Mouse (Mus musculus): ENCODE data around the gene Nxn. TPM values are rescaled to one million over a fixed set of nuclear protein-coding genes. Genes with fewer than 3 reads are reported as not detected.

The Nxn gene
- total RNA-seq, 2 experiments from 2014 or later = 11.6 to 12.2 TPM

- Histone ChIP-seq H3K4me3 (no peak overlapping the region), H3K27ac (no peak overlapping the region)
- DNase-seq (ENCODE audit: low spot score in 2 of 2) = no peak
- TF ChIP-seq CTCF (conservative IDR thresholded peaks at IDR 0.05) = no peak
These were observed 104.1 kb downstream of the Nxn start for GRCm38 (mm10) chr11:76294836-76295235.

DNA sequence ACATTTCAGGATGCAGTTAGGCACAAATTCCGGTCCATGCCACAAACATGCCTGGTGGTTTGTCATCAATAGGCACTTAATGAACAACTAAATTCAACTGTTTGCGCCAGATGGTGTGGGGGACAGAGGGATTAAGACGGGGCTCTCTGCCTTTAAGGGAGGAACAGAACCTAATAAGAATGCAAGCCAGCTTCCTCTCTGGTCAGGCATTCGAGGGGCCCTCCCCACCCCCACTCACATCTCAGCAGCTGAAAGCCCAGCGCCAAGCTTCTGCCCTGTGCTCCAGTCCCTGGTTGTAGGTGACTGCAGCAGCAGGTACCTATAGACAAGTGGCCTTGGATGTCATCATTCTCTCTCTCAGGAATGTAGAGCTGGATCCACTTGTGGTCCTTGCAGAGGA is 104.9 kb downstream of the Nxn start:
- no peak overlapping the region for H3K4me3 ChIP-seq
- H3K27ac ChIP-seq = no peak overlapping the region
- DNase-seq (ENCODE audit: low spot score in 2 of 2) = no peak
- no peak for TF ChIP-seq CTCF (conservative IDR thresholded peaks at IDR 0.05)

GRCm38 (mm10) chr11:76292831-76293230 is 106.1 kb downstream of the Nxn start:
- Histone ChIP-seq H3K27ac (peak overlapping the region; percentile 11; the same call in 1 of the 2 replicates), H3K4me3 (no peak overlapping the region)
- TF ChIP-seq CTCF (conservative IDR thresholded peaks at IDR 0.05) = no peak
- DNase-seq (ENCODE audit: low spot score in 2 of 2) = no peak

- TF ChIP-seq CTCF (conservative IDR thresholded peaks at IDR 0.05) = no peak
- Histone ChIP-seq H3K4me3 (no peak overlapping the region), H3K27ac (peak overlapping the region; percentile 11; the same call in 1 of the 2 replicates)
- no peak for DNase-seq (ENCODE audit: low spot score in 2 of 2)
These were observed 106.5 kb downstream of the Nxn start for GRCm38 (mm10) chr11:76292398-76292797.

- DNase-seq (ENCODE audit: low spot score in 2 of 2) = no peak
- TF ChIP-seq CTCF (conservative IDR thresholded peaks at IDR 0.05) = no peak
- Histone ChIP-seq H3K27ac (no peak overlapping the region; the same call in 1 of the 2 replicates), H3K4me3 (no peak overlapping the region)
These were observed 107.0 kb downstream of the Nxn start for GRCm38 (mm10) chr11:76291960-76292359.

GRCm38 (mm10) chr11:76290367-76290766 is 108.6 kb downstream of the Nxn start:
- no peak overlapping the region for H3K27ac ChIP-seq
- TF ChIP-seq CTCF (conservative IDR thresholded peaks at IDR 0.05) = no peak

DNA sequence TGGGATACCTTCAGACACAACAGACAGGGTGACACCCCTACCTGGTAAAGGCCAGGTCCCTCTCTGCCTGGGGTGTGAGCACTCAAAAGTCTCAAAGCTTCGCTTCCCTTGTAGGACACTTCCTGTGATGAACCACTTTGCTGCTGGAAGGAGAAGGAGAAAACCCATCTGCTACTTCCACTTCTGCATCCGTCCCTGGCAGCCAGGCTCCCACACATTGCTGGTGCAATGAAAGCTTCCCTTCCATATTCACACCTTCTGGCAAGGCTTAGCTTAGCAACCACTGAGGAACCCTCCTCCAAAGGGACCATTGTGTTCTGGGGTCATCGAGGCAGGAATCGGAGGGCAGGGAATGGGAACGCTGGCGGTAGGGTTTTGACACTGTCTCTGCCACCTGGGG is 110.3 kb downstream of the Nxn start:
- H3K4me3 ChIP-seq = no peak overlapping the region
- no peak for TF ChIP-seq CTCF (conservative IDR thresholded peaks at IDR 0.05)
- DNase-seq (ENCODE audit: low spot score in 2 of 2) = no peak
- no peak overlapping the region for H3K27ac ChIP-seq

More at GRCm38 (mm10) chr11:76290367-76290766, 108.6 kb downstream of the Nxn start:
- H3K4me3 ChIP-seq = no peak overlapping the region
- peak; percentile 62 for DNase-seq (ENCODE audit: low spot score in 2 of 2)

- no peak for DNase-seq (ENCODE audit: low spot score in 2 of 2)
- H3K27ac ChIP-seq = no peak overlapping the region
- no peak for TF ChIP-seq CTCF (conservative IDR thresholded peaks at IDR 0.05)
- no peak overlapping the region for H3K4me3 ChIP-seq
These were observed 111.6 kb downstream of the Nxn start for GRCm38 (mm10) chr11:76287301-76287700.

- DNase-seq (ENCODE audit: low spot score in 2 of 2) = no peak
- Histone ChIP-seq H3K4me3 (no peak overlapping the region), H3K27ac (no peak overlapping the region)
- no peak for TF ChIP-seq CTCF (conservative IDR thresholded peaks at IDR 0.05)
These were observed 112.3 kb downstream of the Nxn start for GRCm38 (mm10) chr11:76286534-76287126.

GRCm38 (mm10) chr11:76285431-76286075 is 113.4 kb downstream of the Nxn start:
- no peak for DNase-seq (ENCODE audit: low spot score in 2 of 2)
- Histone ChIP-seq H3K4me3 (no peak overlapping the region), H3K27ac (no peak overlapping the region)
- TF ChIP-seq CTCF (conservative IDR thresholded peaks at IDR 0.05) = no peak

GRCm38 (mm10) chr11:76283841-76284240 is 115.1 kb downstream of the Nxn start:
- DNase-seq (ENCODE audit: low spot score in 2 of 2) = no peak
- no peak for TF ChIP-seq CTCF (conservative IDR thresholded peaks at IDR 0.05)
- Histone ChIP-seq H3K4me3 (no peak overlapping the region), H3K27ac (no peak overlapping the region)

DNA sequence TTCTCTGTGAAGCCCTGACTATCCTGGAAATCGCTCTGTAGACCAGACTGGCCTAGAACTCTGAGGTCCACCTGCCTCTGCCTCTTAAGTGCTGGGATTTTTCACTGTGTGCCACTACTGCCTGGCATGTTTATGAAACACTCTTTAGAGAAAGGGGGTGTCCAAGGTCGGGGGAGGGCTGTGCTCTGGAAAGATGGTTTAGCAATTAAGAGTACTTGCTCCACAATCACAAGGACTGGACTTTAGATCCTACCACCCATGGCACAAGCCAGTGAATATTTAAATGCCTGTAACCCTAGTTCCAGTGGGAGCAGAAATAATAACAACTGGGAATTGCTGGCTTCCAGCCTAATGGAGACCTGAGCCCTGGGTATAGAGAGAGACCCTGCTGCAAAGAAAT is 119.0 kb downstream of the Nxn start:
- no peak for TF ChIP-seq CTCF (conservative IDR thresholded peaks at IDR 0.05)
- no peak overlapping the region for H3K27ac ChIP-seq
- DNase-seq (ENCODE audit: low spot score in 2 of 2) = no peak
- H3K4me3 ChIP-seq = no peak overlapping the region

DNA sequence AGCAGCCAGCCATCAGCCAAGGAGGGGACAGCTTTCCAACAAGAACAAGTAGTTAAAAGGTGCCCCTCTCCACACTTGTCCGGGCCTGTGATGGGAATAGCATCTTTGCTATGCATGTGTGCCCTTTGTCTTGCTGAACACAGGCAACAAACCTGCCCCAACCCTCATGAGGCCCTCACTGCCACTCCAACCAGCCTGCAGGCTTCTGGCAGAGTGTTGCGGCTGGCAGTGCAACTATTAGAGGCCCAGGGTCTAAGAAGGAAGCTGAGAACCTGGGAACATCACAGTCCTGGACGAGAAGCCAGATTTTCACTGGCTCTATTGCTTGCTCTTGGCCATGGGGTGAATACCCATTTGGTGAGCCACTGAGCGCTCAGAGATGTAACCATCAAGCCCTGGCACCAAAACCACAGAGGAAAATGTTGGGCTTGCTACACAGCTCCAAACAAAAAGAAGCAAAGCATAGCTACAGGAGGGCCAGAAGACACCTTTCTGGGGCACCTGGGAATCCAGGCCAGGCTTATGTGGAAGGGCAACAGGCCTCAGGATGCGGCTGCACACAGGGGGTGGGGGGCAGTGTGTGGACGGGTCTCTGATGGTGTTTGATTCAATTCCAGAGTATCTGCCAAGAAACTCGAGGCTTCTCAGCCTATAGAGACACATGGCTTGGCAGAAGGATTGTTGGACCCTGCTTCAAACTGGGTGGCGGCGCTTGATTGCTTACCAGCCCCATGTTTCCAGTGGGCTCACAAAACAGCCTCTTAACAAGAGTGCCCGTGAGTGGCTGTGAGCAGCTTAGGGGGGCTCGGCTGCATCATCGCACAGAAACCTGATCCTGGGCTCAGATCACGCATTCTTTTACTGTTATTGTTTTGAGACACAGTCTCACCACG is 119.7 kb downstream of the Nxn start:
- Histone ChIP-seq H3K27ac (peak overlapping the region; percentile 48; the same call in 1 of the 2 replicates), H3K4me3 (no peak overlapping the region)
- TF ChIP-seq CTCF (conservative IDR thresholded peaks at IDR 0.05) = no peak
- no peak for DNase-seq (ENCODE audit: low spot score in 2 of 2)
